Mouse (Mus musculus): Measurements from ENCODE around the gene Dpm3.
A peak's percentile ranks its signal among the peaks of the same experiment; 100 is the strongest.

Gene Dpm3

DNA sequence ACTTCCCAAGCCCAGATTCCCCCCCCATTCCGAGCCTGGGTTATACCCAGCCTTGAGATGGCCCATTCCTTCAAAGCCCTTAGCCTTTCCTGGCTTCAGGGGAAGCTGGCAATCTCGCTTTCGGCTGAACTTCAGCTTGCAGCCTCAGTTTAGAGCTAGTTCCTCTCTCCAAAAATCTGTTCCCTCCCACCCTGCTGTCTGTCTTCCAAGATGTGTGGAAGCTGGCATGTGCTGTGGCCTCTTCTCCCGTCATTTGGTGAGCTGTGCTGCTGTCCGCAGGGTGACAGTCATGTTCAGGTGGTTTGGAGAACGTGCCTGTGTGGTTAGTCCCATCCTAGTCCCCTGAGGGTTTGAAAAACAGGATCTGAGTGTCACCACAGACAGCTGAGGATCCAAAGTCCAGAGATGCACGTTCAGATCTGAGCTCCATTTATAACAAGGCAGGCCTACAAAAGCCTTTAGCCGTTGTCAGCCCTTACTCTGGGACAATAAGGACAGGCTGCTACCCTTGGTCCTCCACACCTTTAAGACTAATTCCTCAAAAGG is 36.6 kb downstream of the Dpm3 start:
- no peaks in the 10 kb centered on the region for H3K9me3 ChIP-seq (ENCODE audit: low read length)

GRCm38 (mm10) chr3:89296761-89297396 is 37.7 kb downstream of the Dpm3 start:
- H3K36me3 ChIP-seq (ENCODE audit: insufficient read depth, low read length), result no peaks in the 10 kb centered on the region
- peaks cover 10% of the 10 kb centered on the region; the same call in 1 of the 2 replicates for H3K27me3 ChIP-seq (ENCODE audit: insufficient read depth, low read length)
- no peak for TF ChIP-seq CTCF (conservative IDR thresholded peaks at IDR 0.05; ENCODE audit: low read length)
- TF ChIP-seq NANOG (IDR thresholded peaks at IDR 0.05; ENCODE audit: borderline replicate concordance, low read length), result no peak
- TF ChIP-seq POU5F1 (IDR thresholded peaks at IDR 0.05; ENCODE audit: borderline replicate concordance, low read length), result no peak
- peaks cover 27% of the 10 kb centered on the region for H3K4me1 ChIP-seq (replicated peaks; ENCODE audit: low read depth, low read length)
- H3K9me3 ChIP-seq (ENCODE audit: low read length), result no peaks in the 10 kb centered on the region
- H3K4me3 ChIP-seq (replicated peaks; ENCODE audit: low read length), result no peak overlapping the region

More for the DNA sequence above, 36.6 kb downstream of the Dpm3 start:
- no peak overlapping the region for H3K4me3 ChIP-seq (replicated peaks; ENCODE audit: low read length)
- peaks cover 27% of the 10 kb centered on the region for H3K4me1 ChIP-seq (replicated peaks; ENCODE audit: low read depth, low read length)
- no peak for TF ChIP-seq POU5F1 (IDR thresholded peaks at IDR 0.05; ENCODE audit: borderline replicate concordance, low read length)
- no peak for TF ChIP-seq CTCF (conservative IDR thresholded peaks at IDR 0.05; ENCODE audit: low read length)
- TF ChIP-seq NANOG (IDR thresholded peaks at IDR 0.05; ENCODE audit: borderline replicate concordance, low read length), result no peak
- peaks cover 10% of the 10 kb centered on the region; the same call in 1 of the 2 replicates for H3K27me3 ChIP-seq (ENCODE audit: insufficient read depth, low read length)
- H3K36me3 ChIP-seq (ENCODE audit: insufficient read depth, low read length), result no peaks in the 10 kb centered on the region

- H3K4me1 ChIP-seq (replicated peaks; ENCODE audit: low read depth, low read length), result peaks cover 27% of the 10 kb centered on the region
- TF ChIP-seq POU5F1 (IDR thresholded peaks at IDR 0.05; ENCODE audit: borderline replicate concordance, low read length), result no peak
- no peak overlapping the region for H3K4me3 ChIP-seq (replicated peaks; ENCODE audit: low read length)
- peaks cover 14% of the 10 kb centered on the region; the same call in 1 of the 2 replicates for H3K27me3 ChIP-seq (ENCODE audit: insufficient read depth, low read length)
- no peaks in the 10 kb centered on the region for H3K36me3 ChIP-seq (ENCODE audit: insufficient read depth, low read length)
- no peaks in the 10 kb centered on the region for H3K9me3 ChIP-seq (ENCODE audit: low read length)
Observed at GRCm38 (mm10) chr3:89298908-89299307, 39.8 kb downstream of the Dpm3 start.

GRCm38 (mm10) chr3:89299499-89299898 is 40.3 kb downstream of the Dpm3 start:
- Histone ChIP-seq H3K4me3 (replicated peaks; ENCODE audit: low read length) (peak overlapping the region; percentile 48), H3K36me3 (ENCODE audit: insufficient read depth, low read length) (no peaks in the 10 kb centered on the region), H3K9me3 (ENCODE audit: low read length) (no peaks in the 10 kb centered on the region), H3K27me3 (ENCODE audit: insufficient read depth, low read length) (peaks cover 14% of the 10 kb centered on the region; the same call in 1 of the 2 replicates), H3K4me1 (replicated peaks; ENCODE audit: low read depth, low read length) (peaks cover 31% of the 10 kb centered on the region)
- TF ChIP-seq NANOG (IDR thresholded peaks at IDR 0.05; ENCODE audit: borderline replicate concordance, low read length) (no peak), POU5F1 (IDR thresholded peaks at IDR 0.05; ENCODE audit: borderline replicate concordance, low read length) (no peak), CTCF (conservative IDR thresholded peaks at IDR 0.05; ENCODE audit: low read length) (no peak)

GRCm38 (mm10) chr3:89300071-89300470 is 40.9 kb downstream of the Dpm3 start:
- H3K4me3 ChIP-seq (replicated peaks; ENCODE audit: low read length), result peak overlapping the region; percentile 48; the same call in 1 of the 2 replicates
- no peaks in the 10 kb centered on the region for H3K9me3 ChIP-seq (ENCODE audit: low read length)
- no peaks in the 10 kb centered on the region for H3K36me3 ChIP-seq (ENCODE audit: insufficient read depth, low read length)
- peaks cover 37% of the 10 kb centered on the region for H3K4me1 ChIP-seq (replicated peaks; ENCODE audit: low read depth, low read length)
- TF ChIP-seq NANOG (IDR thresholded peaks at IDR 0.05; ENCODE audit: borderline replicate concordance, low read length) (no peak), CTCF (conservative IDR thresholded peaks at IDR 0.05; ENCODE audit: low read length) (no peak), POU5F1 (IDR thresholded peaks at IDR 0.05; ENCODE audit: borderline replicate concordance, low read length) (no peak)
- peaks cover 17% of the 10 kb centered on the region; the same call in 1 of the 2 replicates for H3K27me3 ChIP-seq (ENCODE audit: insufficient read depth, low read length)

DNA sequence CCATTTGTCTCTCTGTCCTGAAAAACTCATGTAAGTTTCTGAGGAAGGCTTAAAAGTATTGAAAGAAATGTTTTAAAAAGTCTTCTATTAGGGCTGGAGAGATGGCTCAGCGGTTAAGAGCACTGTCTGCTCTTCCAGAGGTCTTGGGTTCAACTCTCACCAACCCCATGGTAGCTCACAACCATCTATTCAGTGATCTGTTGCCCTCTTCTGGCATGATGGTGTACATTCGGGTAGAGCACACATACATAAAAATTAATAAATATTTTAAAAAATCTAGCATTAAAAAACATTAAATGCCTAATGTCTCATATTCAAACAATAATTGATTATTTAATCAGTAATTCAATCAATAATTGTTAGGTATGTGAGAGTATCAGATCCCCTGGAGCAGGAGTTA is 41.4 kb downstream of the Dpm3 start:
- H3K36me3 ChIP-seq (ENCODE audit: insufficient read depth, low read length), result no peaks in the 10 kb centered on the region
- peaks cover 17% of the 10 kb centered on the region; the same call in 1 of the 2 replicates for H3K27me3 ChIP-seq (ENCODE audit: insufficient read depth, low read length)
- no peaks in the 10 kb centered on the region for H3K9me3 ChIP-seq (ENCODE audit: low read length)
- H3K4me3 ChIP-seq (replicated peaks; ENCODE audit: low read length), result no peak overlapping the region
- no peak for TF ChIP-seq CTCF (conservative IDR thresholded peaks at IDR 0.05; ENCODE audit: low read length)
- TF ChIP-seq NANOG (IDR thresholded peaks at IDR 0.05; ENCODE audit: borderline replicate concordance, low read length), result no peak
- TF ChIP-seq POU5F1 (IDR thresholded peaks at IDR 0.05; ENCODE audit: borderline replicate concordance, low read length), result no peak
- peaks cover 41% of the 10 kb centered on the region for H3K4me1 ChIP-seq (replicated peaks; ENCODE audit: low read depth, low read length)

GRCm38 (mm10) chr3:89304440-89304839 is 45.3 kb downstream of the Dpm3 start:
- no peaks in the 10 kb centered on the region for H3K9me3 ChIP-seq (ENCODE audit: low read length)
- TF ChIP-seq CTCF (conservative IDR thresholded peaks at IDR 0.05; ENCODE audit: low read length), result no peak
- no peak for TF ChIP-seq NANOG (IDR thresholded peaks at IDR 0.05; ENCODE audit: borderline replicate concordance, low read length)
- TF ChIP-seq POU5F1 (IDR thresholded peaks at IDR 0.05; ENCODE audit: borderline replicate concordance, low read length), result no peak
- H3K27me3 ChIP-seq (ENCODE audit: insufficient read depth, low read length), result peaks cover 16% of the 10 kb centered on the region; the same call in 1 of the 2 replicates
- no peaks in the 10 kb centered on the region for H3K36me3 ChIP-seq (ENCODE audit: insufficient read depth, low read length)
- no peak overlapping the region for H3K4me3 ChIP-seq (replicated peaks; ENCODE audit: low read length)
- peaks cover 50% of the 10 kb centered on the region for H3K4me1 ChIP-seq (replicated peaks; ENCODE audit: low read depth, low read length)

- Histone ChIP-seq H3K27me3 (ENCODE audit: insufficient read depth, low read length) (peaks cover 17% of the 10 kb centered on the region; the same call in 1 of the 2 replicates), H3K36me3 (ENCODE audit: insufficient read depth, low read length) (no peaks in the 10 kb centered on the region), H3K4me1 (replicated peaks; ENCODE audit: low read depth, low read length) (peaks cover 43% of the 10 kb centered on the region), H3K4me3 (replicated peaks; ENCODE audit: low read length) (no peak overlapping the region), H3K9me3 (ENCODE audit: low read length) (no peaks in the 10 kb centered on the region)
- TF ChIP-seq CTCF (conservative IDR thresholded peaks at IDR 0.05; ENCODE audit: low read length) (no peak), NANOG (IDR thresholded peaks at IDR 0.05; ENCODE audit: borderline replicate concordance, low read length) (no peak)
Observed at GRCm38 (mm10) chr3:89305105-89305504, 45.9 kb downstream of the Dpm3 start.
